Mouse (Mus musculus) lung, adult 18-20 months (tissue): ENCODE results near the gene Tbck.

ENCODE experiments used
- DNase-seq, 2 experiments: peaks; one replicate each; pipeline ENCODE4 v3.0.0; 2022; ENCODE audit warnings: mixed read lengths in 2 of 2

Gene Tbck

GRCm38 (mm10) chr3:132683447-132684230, at the start of gene Tbck:
TSS of gene Tbck (plus strand) at chr3:132684144.
- peak; percentile 91 to 93 for DNase-seq

- DNase-seq = no peak
Observed at GRCm38 (mm10) chr3:132637080-132637479, 46.9 kb upstream of the Tbck start.

- DNase-seq = no peak
Observed at GRCm38 (mm10) chr3:132644071-132644470, 39.9 kb upstream of the Tbck start.

- DNase-seq = no peak
Observed at GRCm38 (mm10) chr3:132646814-132647213, 37.1 kb upstream of the Tbck start.

GRCm38 (mm10) chr3:132649368-132649767, 34.6 kb upstream of the Tbck start:
- DNase-seq = no peak

GRCm38 (mm10) chr3:132650191-132650590, 33.8 kb upstream of the Tbck start:
- DNase-seq = no peak

- DNase-seq = peak; percentile 30 to 46
Observed at GRCm38 (mm10) chr3:132651776-132652175, 32.2 kb upstream of the Tbck start.

- DNase-seq = no peak
Observed at GRCm38 (mm10) chr3:132653959-132654358, 30.0 kb upstream of the Tbck start.

- DNase-seq = no peak
Observed at GRCm38 (mm10) chr3:132655955-132656354, 28.0 kb upstream of the Tbck start.

- no peak for DNase-seq
Observed at GRCm38 (mm10) chr3:132677494-132677893, 6.5 kb upstream of the Tbck start.

- DNase-seq = no peak
Observed at GRCm38 (mm10) chr3:132684231-132684928, 436 bp downstream of the Tbck start, which contains the start of gene Aimp1. TSS of gene Aimp1 (minus strand) at chr3:132684370.

GRCm38 (mm10) chr3:132701368-132701767, 17.4 kb downstream of the Tbck start:
- no peak for DNase-seq

GRCm38 (mm10) chr3:132704216-132704615, 20.3 kb downstream of the Tbck start:
- DNase-seq = no peak

GRCm38 (mm10) chr3:132706977-132707376, 23.0 kb downstream of the Tbck start:
- DNase-seq = no peak

GRCm38 (mm10) chr3:132713913-132714312, 30.0 kb downstream of the Tbck start:
- DNase-seq = no peak

- DNase-seq = no peak
Observed at GRCm38 (mm10) chr3:132717316-132717715, 33.4 kb downstream of the Tbck start.

GRCm38 (mm10) chr3:132724326-132724725, 40.4 kb downstream of the Tbck start:
- no peak for DNase-seq

- no peak for DNase-seq
Observed at GRCm38 (mm10) chr3:132744287-132745146, 60.6 kb downstream of the Tbck start.

- peak; percentile 48 to 57 for DNase-seq
Observed at GRCm38 (mm10) chr3:132747036-132747435, 63.1 kb downstream of the Tbck start.

GRCm38 (mm10) chr3:132747766-132748165, 63.8 kb downstream of the Tbck start:
- DNase-seq = peak in 1 of 2 experiments; percentile 10

- no peak for DNase-seq
Observed at GRCm38 (mm10) chr3:132748750-132749149, 64.8 kb downstream of the Tbck start.

- DNase-seq = peak in 1 of 2 experiments; percentile 37
Observed at GRCm38 (mm10) chr3:132752772-132753171, 68.8 kb downstream of the Tbck start.

GRCm38 (mm10) chr3:132756274-132756673, 72.3 kb downstream of the Tbck start:
- DNase-seq = no peak
